Mouse (Mus musculus): ENCODE measurements around the gene Sft2d2. TPM values are rescaled to one million over a fixed set of nuclear protein-coding genes. Genes with fewer than 3 reads are reported as not detected.

Sft2d2 gene
- polyA plus RNA-seq (2014; fragmentation: Nextera tagmentation; extraction: Ambion mirVana) = 29.4 and 33.3 TPM in 2 replicates

DNA sequence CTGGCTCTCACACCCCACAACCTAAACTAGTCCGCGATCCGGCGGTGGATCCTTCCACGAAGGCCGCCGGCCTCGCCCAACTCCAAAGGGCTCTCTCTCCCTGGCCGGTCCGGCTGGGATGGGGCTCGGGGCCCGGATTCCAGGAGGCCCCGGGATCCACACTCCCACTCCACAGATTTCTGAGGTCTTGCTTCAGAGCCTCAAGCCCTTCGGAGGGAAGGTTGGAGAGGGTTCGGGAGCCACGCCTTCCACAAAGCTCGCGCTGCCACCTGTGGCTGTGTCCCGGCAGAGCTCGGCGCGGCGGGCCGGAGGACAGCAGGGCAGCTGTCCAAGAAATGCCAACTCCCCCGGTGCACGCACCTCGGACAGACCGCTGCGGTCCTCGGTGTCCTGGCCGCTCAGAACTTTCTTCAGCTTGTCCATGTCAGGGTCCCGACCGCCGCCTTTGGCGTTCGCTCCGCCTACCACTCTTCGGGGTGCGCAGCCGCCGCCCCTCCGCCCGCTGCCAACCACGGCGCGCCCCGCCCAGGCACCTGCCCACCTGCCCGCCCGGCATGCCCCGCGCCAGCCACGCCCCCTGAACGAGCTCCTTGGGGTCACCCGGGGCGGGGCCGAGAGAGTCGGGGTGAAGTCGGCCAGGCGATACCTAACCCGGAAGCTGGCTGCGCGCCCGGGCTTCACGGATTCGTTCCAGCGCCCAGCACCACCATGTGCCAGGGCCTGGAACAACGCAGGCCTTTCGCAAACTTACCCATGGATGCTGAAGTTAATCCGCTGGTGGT is at the start of gene Sft2d2:
Gene Sft2d2, minus strand, starts transcription at position 559 of the 782 bp plus-strand sequence.
- H3K27me3 ChIP-seq (ENCODE audit: control insufficient read depth, insufficient read depth, low read length) = no peaks in the 10 kb centered on the region
- H3K4me1 ChIP-seq (ENCODE audit: control insufficient read depth, insufficient read depth, low read length) = peaks cover 11% of the 10 kb centered on the region
- WGBS = under 1% methylated on average over 69 of the region's 69 CpGs
- peak within 1 kb of the TSS; percentile 61 for H3K4me2 ChIP-seq (replicated peaks; ENCODE audit: low read depth, low read length)
- H3K4me3 ChIP-seq (ENCODE audit: low read depth, low read length) = peak within 1 kb of the TSS; percentile 62
- no peaks in the 10 kb centered on the region for H3K9me3 ChIP-seq (ENCODE audit: control insufficient read depth, low read depth, low read length)
- peak within 1 kb of the TSS; percentile 45 for H3K9ac ChIP-seq (replicated peaks; ENCODE audit: low read depth, low read length)
- H3K36me3 ChIP-seq (ENCODE audit: control insufficient read depth, insufficient read depth, low read length) = no peaks in the 10 kb centered on the region
- peak within 1 kb of the TSS; percentile 79 for H3K27ac ChIP-seq (ENCODE audit: low read length)
- ATAC-seq (ENCODE audit: insufficient number of reproducible peaks, insufficient read depth, low FRiP score, low read depth) = peak; percentile 90

DNA sequence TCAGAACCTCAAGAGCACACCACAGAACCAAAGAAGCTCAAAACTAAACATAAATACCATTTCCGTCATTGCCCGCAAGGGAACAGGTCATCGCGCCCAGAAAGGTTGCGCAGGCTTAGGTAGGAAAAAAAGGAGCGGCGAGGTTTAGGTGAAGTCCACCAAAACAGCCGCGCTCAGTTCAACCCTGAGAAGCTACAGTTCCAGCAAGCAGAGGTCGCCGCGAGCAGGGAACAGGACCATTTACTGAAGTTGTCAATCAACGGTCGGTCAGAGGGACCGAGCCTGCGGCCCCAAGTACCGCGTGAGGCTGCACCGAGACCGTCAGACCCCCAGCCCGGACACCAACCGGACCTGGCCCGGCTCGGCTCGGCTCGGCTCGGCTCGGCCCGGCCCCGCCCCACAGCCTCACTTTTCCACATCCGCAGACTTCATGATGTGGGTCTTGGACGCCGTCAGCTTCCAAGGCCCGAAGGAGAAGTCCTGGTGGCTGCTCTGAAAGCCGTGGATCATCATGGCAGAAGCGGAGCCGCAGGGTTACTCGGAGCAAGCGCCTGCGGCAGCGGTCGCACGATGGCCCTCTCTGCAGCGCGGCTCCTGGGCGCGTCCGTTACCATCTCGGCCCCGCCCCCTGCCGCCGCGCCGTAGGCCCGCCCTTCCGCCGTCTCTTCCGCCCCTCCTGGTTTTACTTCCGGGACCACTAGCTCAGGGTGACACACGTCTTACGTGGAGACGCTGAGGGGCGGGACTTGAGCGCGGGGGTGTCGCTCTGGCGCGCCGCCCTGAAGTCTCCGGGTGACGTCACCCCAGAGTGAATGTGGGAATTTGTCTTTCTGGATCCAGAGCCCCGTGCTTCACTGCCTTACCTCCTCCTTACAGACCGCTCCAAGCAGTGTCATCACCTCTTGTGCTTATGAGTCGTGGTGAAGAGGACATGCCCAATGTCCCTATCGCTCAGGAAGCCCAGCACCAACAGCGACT is 42.4 kb upstream of the Sft2d2 start, which contains the start of gene Tiprl:
Gene Tiprl, minus strand, starts transcription at position 676 of the 978 bp plus-strand sequence.
- Histone ChIP-seq H3K4me2 (replicated peaks; ENCODE audit: low read depth, low read length) (peak within 1 kb of the TSS; percentile 92), H3K9me3 (ENCODE audit: control insufficient read depth, low read depth, low read length) (no peaks in the 10 kb centered on the region), H3K4me3 (ENCODE audit: low read depth, low read length) (peak within 1 kb of the TSS; percentile 72), H3K4me1 (ENCODE audit: control insufficient read depth, insufficient read depth, low read length) (peaks cover 13% of the 10 kb centered on the region; the same call in 1 of the 2 replicates), H3K36me3 (ENCODE audit: control insufficient read depth, insufficient read depth, low read length) (no peaks in the 10 kb centered on the region), H3K27ac (ENCODE audit: low read length) (peak within 1 kb of the TSS; percentile 90), H3K9ac (replicated peaks; ENCODE audit: low read depth, low read length) (peak within 1 kb of the TSS; percentile 66), H3K27me3 (ENCODE audit: control insufficient read depth, insufficient read depth, low read length) (no peaks in the 10 kb centered on the region)
- WGBS = under 1% methylated on average over 76 of the region's 76 CpGs
- ATAC-seq (ENCODE audit: insufficient number of reproducible peaks, insufficient read depth, low FRiP score, low read depth) = peak; percentile 99

GRCm38 (mm10) chr1:165235846-165236245 is 41.6 kb upstream of the Sft2d2 start:
- H3K4me2 ChIP-seq (replicated peaks; ENCODE audit: low read depth, low read length) = peak overlapping the region; percentile 92
- H3K36me3 ChIP-seq (ENCODE audit: control insufficient read depth, insufficient read depth, low read length) = no peaks in the 10 kb centered on the region
- WGBS = 6% methylated on average over 10 of the region's 10 CpGs
- H3K4me3 ChIP-seq (ENCODE audit: low read depth, low read length) = peak overlapping the region; percentile 72
- H3K4me1 ChIP-seq (ENCODE audit: control insufficient read depth, insufficient read depth, low read length) = peaks cover 13% of the 10 kb centered on the region; the same call in 1 of the 2 replicates
- no peak for ATAC-seq (ENCODE audit: insufficient number of reproducible peaks, insufficient read depth, low FRiP score, low read depth)
- no peaks in the 10 kb centered on the region for H3K27me3 ChIP-seq (ENCODE audit: control insufficient read depth, insufficient read depth, low read length)
- H3K27ac ChIP-seq (ENCODE audit: low read length) = peak overlapping the region; percentile 90; the same call in 1 of the 2 replicates
- H3K9ac ChIP-seq (replicated peaks; ENCODE audit: low read depth, low read length) = peak overlapping the region; percentile 66
- H3K9me3 ChIP-seq (ENCODE audit: control insufficient read depth, low read depth, low read length) = no peaks in the 10 kb centered on the region

GRCm38 (mm10) chr1:165233806-165234205 is 39.6 kb upstream of the Sft2d2 start:
- no peaks in the 10 kb centered on the region for H3K27me3 ChIP-seq (ENCODE audit: control insufficient read depth, insufficient read depth, low read length)
- no peak overlapping the region for H3K4me3 ChIP-seq (ENCODE audit: low read depth, low read length)
- H3K36me3 ChIP-seq (ENCODE audit: control insufficient read depth, insufficient read depth, low read length) = no peaks in the 10 kb centered on the region
- H3K4me2 ChIP-seq (replicated peaks; ENCODE audit: low read depth, low read length) = no peak overlapping the region
- 55% methylated on average over 2 of the region's 2 CpGs for WGBS
- H3K4me1 ChIP-seq (ENCODE audit: control insufficient read depth, insufficient read depth, low read length) = peaks cover 13% of the 10 kb centered on the region; the same call in 1 of the 2 replicates
- ATAC-seq (ENCODE audit: insufficient number of reproducible peaks, insufficient read depth, low FRiP score, low read depth) = no peak
- no peaks in the 10 kb centered on the region for H3K9me3 ChIP-seq (ENCODE audit: control insufficient read depth, low read depth, low read length)
- no peak overlapping the region for H3K9ac ChIP-seq (replicated peaks; ENCODE audit: low read depth, low read length)
- H3K27ac ChIP-seq (ENCODE audit: low read length) = no peak overlapping the region

DNA sequence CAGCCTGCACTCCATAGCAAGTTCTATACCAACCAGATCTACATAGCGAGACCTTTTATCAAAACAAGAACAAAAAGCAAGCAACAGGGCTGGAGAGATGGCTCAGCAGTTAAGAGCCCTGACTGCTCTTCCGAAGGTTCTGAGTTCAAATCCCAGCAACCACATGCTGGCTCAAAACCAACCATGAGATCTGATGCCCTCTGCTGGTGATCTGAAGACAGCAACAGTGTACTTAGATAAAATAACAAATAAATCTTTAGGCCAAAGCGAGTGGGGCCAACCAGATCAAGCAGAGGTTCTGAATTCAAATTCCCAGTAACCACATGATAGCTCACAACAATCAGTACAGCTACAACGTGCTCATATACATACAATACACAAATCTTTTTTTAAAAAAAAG is 36.5 kb upstream of the Sft2d2 start:
- Histone ChIP-seq H3K27ac (ENCODE audit: low read length) (no peak overlapping the region), H3K4me2 (replicated peaks; ENCODE audit: low read depth, low read length) (no peak overlapping the region), H3K27me3 (ENCODE audit: control insufficient read depth, insufficient read depth, low read length) (no peaks in the 10 kb centered on the region), H3K4me3 (ENCODE audit: low read depth, low read length) (no peak overlapping the region), H3K9me3 (ENCODE audit: control insufficient read depth, low read depth, low read length) (no peaks in the 10 kb centered on the region), H3K4me1 (ENCODE audit: control insufficient read depth, insufficient read depth, low read length) (peaks cover 10% of the 10 kb centered on the region; the same call in 1 of the 2 replicates), H3K9ac (replicated peaks; ENCODE audit: low read depth, low read length) (no peak overlapping the region), H3K36me3 (ENCODE audit: control insufficient read depth, insufficient read depth, low read length) (peaks cover 8% of the 10 kb centered on the region)
- ATAC-seq (ENCODE audit: insufficient number of reproducible peaks, insufficient read depth, low FRiP score, low read depth) = no peak
- WGBS = 94% methylated on average over 4 of the region's 4 CpGs

- Histone ChIP-seq H3K27ac (ENCODE audit: low read length) (no peak overlapping the region), H3K9me3 (ENCODE audit: control insufficient read depth, low read depth, low read length) (no peaks in the 10 kb centered on the region), H3K4me1 (ENCODE audit: control insufficient read depth, insufficient read depth, low read length) (0 out of 2 replicates have a peak, but pooled peaks cover 4% of the 10 kb centered on the region), H3K4me3 (ENCODE audit: low read depth, low read length) (no peak overlapping the region), H3K27me3 (ENCODE audit: control insufficient read depth, insufficient read depth, low read length) (no peaks in the 10 kb centered on the region), H3K36me3 (ENCODE audit: control insufficient read depth, insufficient read depth, low read length) (peaks cover 14% of the 10 kb centered on the region), H3K4me2 (replicated peaks; ENCODE audit: low read depth, low read length) (no peak overlapping the region), H3K9ac (replicated peaks; ENCODE audit: low read depth, low read length) (no peak overlapping the region)
- ATAC-seq (ENCODE audit: insufficient number of reproducible peaks, insufficient read depth, low FRiP score, low read depth) = no peak
- WGBS = 93% methylated on average over 9 of the region's 9 CpGs
These were observed 35.3 kb upstream of the Sft2d2 start for GRCm38 (mm10) chr1:165229577-165229976.

DNA sequence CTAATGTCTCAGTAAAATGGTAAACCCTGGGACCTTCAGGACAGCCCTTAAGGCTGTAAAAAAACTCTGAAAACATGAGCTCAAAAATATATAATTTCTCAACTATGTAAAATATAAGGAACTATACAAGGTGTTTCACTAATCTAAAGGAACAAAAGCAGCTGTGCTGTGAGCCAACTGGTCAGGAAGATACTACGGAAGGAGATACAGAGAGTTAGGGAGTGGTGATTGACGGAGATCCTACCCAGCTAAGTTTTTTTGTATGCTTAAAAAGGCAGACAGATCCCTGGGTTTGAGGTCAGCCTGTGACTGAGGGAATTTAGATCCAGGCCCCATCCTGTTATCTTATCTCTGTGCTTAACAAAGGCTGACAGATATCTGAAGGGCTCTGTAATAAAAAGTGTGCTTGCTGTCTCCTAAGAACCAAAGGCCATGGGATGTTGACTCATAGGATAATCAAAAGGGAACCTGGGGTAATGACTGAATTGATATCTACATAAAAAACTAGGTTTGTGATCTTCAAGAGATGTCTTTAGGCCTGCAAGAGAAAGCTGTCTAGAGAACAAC is 22.9 kb upstream of the Sft2d2 start:
- Histone ChIP-seq H3K27me3 (ENCODE audit: control insufficient read depth, insufficient read depth, low read length) (no peaks in the 10 kb centered on the region), H3K9ac (replicated peaks; ENCODE audit: low read depth, low read length) (no peak overlapping the region), H3K27ac (ENCODE audit: low read length) (no peak overlapping the region), H3K4me3 (ENCODE audit: low read depth, low read length) (no peak overlapping the region), H3K4me1 (ENCODE audit: control insufficient read depth, insufficient read depth, low read length) (no peaks in the 10 kb centered on the region), H3K4me2 (replicated peaks; ENCODE audit: low read depth, low read length) (no peak overlapping the region), H3K9me3 (ENCODE audit: control insufficient read depth, low read depth, low read length) (no peaks in the 10 kb centered on the region), H3K36me3 (ENCODE audit: control insufficient read depth, insufficient read depth, low read length) (peaks cover 61% of the 10 kb centered on the region)
- WGBS = 62% methylated on average over 2 of the region's 2 CpGs
- ATAC-seq (ENCODE audit: insufficient number of reproducible peaks, insufficient read depth, low FRiP score, low read depth) = no peak

DNA sequence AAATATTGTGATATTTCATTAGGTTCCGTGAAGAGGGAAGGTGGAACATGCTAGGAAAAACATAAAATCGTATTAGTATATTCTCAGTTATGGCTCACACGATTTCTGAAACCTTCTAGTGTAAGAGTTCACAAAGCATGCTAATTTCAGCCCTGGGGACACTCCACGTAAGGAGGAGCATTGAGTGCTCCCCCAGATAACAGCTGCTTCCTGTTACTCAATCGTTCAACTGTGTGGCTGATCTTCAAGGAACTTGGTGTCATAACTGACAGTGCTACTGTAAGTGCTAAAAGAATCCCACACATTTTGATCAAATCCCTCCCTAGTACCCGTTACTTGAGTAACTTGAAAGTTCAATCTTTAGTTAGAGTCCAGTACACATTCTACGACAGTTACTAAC is 21.6 kb upstream of the Sft2d2 start:
- H3K9ac ChIP-seq (replicated peaks; ENCODE audit: low read depth, low read length) = no peak overlapping the region
- 78% methylated on average over 7 of the region's 7 CpGs for WGBS
- H3K4me1 ChIP-seq (ENCODE audit: control insufficient read depth, insufficient read depth, low read length) = no peaks in the 10 kb centered on the region
- H3K27me3 ChIP-seq (ENCODE audit: control insufficient read depth, insufficient read depth, low read length) = no peaks in the 10 kb centered on the region
- H3K4me2 ChIP-seq (replicated peaks; ENCODE audit: low read depth, low read length) = no peak overlapping the region
- H3K4me3 ChIP-seq (ENCODE audit: low read depth, low read length) = no peak overlapping the region
- H3K27ac ChIP-seq (ENCODE audit: low read length) = no peak overlapping the region
- no peak for ATAC-seq (ENCODE audit: insufficient number of reproducible peaks, insufficient read depth, low FRiP score, low read depth)
- peaks cover 51% of the 10 kb centered on the region for H3K36me3 ChIP-seq (ENCODE audit: control insufficient read depth, insufficient read depth, low read length)
- no peaks in the 10 kb centered on the region for H3K9me3 ChIP-seq (ENCODE audit: control insufficient read depth, low read depth, low read length)
